In genomic region chr16:17815411-17816402, GRCm38 (mm10) we compare ENCODE assay signal across 8 mouse cellular contexts. TPM values are rescaled to one million over a fixed set of nuclear protein-coding genes. Genes with fewer than 3 reads are reported as not detected.
DNase-seq lines count a peak whose midpoint lies in the region; ATAC-seq and TF ChIP-seq lines count a peak whose summit lies in the region.

No protein-coding gene starts in this region.

- no peak for TF ChIP-seq EP300 in heart, postnatal 0 days (IDR thresholded peaks at IDR 0.05; ENCODE audit: low read depth)

- peak overlapping the region; percentile 32 to 64; a peak in 3 of 4 replicates for H3K4me3 ChIP-seq in ES-E14 (ENCODE audit: insufficient read depth in 1 of 2, low read depth in 1 of 2, low read length in 2 of 2, poor library complexity in 1 of 2, severe bottlenecking in 1 of 2)
- peak overlapping the region; percentile 46 for H3K4me3 ChIP-seq in heart, postnatal 0 days (ENCODE audit: low read depth, low read length)
- peak overlapping the region; percentile 52 for H3K4me3 ChIP-seq in lung, embryonic 15.5 days

- no peaks in the 10 kb centered on the region for H3K9me3 ChIP-seq in ES-E14 (ENCODE audit: control insufficient read depth, insufficient read depth, low read depth, low read length)
- no peaks in the 10 kb centered on the region for H3K9me3 ChIP-seq in heart, postnatal 0 days (replicated peaks; ENCODE audit: control insufficient read depth, low read length)
- H3K9me3 ChIP-seq in lung, embryonic 15.5 days = no peaks in the 10 kb centered on the region

- 0 out of 2 replicates have a peak, but pooled peaks cover 10% of the 10 kb centered on the region for H3K27me3 ChIP-seq in heart, postnatal 0 days (ENCODE audit: control insufficient read depth, insufficient read depth, low read length)
- H3K27me3 ChIP-seq in lung, embryonic 15.5 days = peaks cover 15% of the 10 kb centered on the region

- ATAC-seq in erythroblast, adult 5-6 weeks (replicated peaks; ENCODE audit: low FRiP score, poor library complexity, severe bottlenecking) = peak; percentile 79
- ATAC-seq in heart, postnatal 0 days (ENCODE audit: insufficient read depth, low read depth) = peak; percentile 68
- peak; percentile 81 for ATAC-seq in lung, embryonic 15.5 days (ENCODE audit: borderline replicate concordance, extremely low read depth, low FRiP score, low TSS enrichment)
- ATAC-seq in neutrophil, adult 5-6 weeks (ENCODE audit: extremely low read depth, insufficient number of reproducible peaks, low FRiP score, poor library complexity, severe bottlenecking) = peak; percentile 57; the same call in 1 of the 2 replicates

- TF ChIP-seq POLR2A in brain, embryonic 14.5 days (IDR thresholded peaks at IDR 0.05; ENCODE audit: borderline replicate concordance, extremely low read depth, insufficient read depth, insufficient read length, poor library complexity, severe bottlenecking) = peak; percentile 59; the same call in 1 of the 2 replicates

- peak overlapping the region; percentile 62 for H3K9ac ChIP-seq in ES-E14 (ENCODE audit: insufficient read depth, low read depth, low read length, poor library complexity, severe bottlenecking)
- H3K9ac ChIP-seq in heart, postnatal 0 days (replicated peaks; ENCODE audit: low read depth, low read length) = no peak overlapping the region
- peak overlapping the region; percentile 57 for H3K9ac ChIP-seq in lung, embryonic 15.5 days

- WGBS in heart, postnatal 0 days = 3% methylated on average over 60 of the region's 63 CpGs
- 2% methylated on average over 62 of the region's 63 CpGs for WGBS in lung, embryonic 15.5 days

- in situ Hi-C loops in ES-E14 (cut with MboI; ENCODE audit: low sequenced_read_pairs in 2 of 2, unreplicated experiment in 2 of 2) = loop anchor here in 1 of 2 experiments (25.0 kb wide), 1 partner anchor 797 kb away; the partner anchor contains the start of gene Gp1bb

- H3K27ac ChIP-seq in ES-E14 (ENCODE audit: insufficient read depth, low read depth, low read length, poor library complexity, severe bottlenecking) = no peak overlapping the region
- H3K27ac ChIP-seq in heart, postnatal 0 days (ENCODE audit: low read depth) = no peak overlapping the region
- H3K27ac ChIP-seq in lung, embryonic 15.5 days = no peak overlapping the region

- peaks cover 0 to 2% of the 10 kb centered on the region in 2 experiments; a peak in 1 of 4 replicates for H3K4me1 ChIP-seq in ES-E14 (ENCODE audit: control insufficient read depth in 2 of 2, insufficient read depth in 2 of 2, low read length in 2 of 2, poor library complexity in 1 of 2)
- peaks cover 7% of the 10 kb centered on the region; the same call in 1 of the 2 replicates for H3K4me1 ChIP-seq in heart, postnatal 0 days (ENCODE audit: control insufficient read depth, insufficient read depth)
- H3K4me1 ChIP-seq in lung, embryonic 15.5 days = peaks cover 18% of the 10 kb centered on the region

- no peaks in the 10 kb centered on the region for H3K36me3 ChIP-seq in ES-E14 (ENCODE audit: control insufficient read depth, insufficient read depth, low read length, poor library complexity, severe bottlenecking)
- H3K36me3 ChIP-seq in heart, postnatal 0 days (replicated peaks; ENCODE audit: control insufficient read depth, insufficient read depth, low read length) = no peaks in the 10 kb centered on the region
- no peaks in the 10 kb centered on the region for H3K36me3 ChIP-seq in lung, embryonic 15.5 days

- DNase-seq in ES-E14 (ENCODE audit: low read depth, low spot score) = peak; percentile 73
- DNase-seq in brain, embryonic 14.5 days (ENCODE audit: low read depth) = peak; percentile 91
- DNase-seq in heart, postnatal 0 days (ENCODE audit: low spot score) = no peak
- peak; percentile 70 to 77 for DNase-seq in kidney, postnatal 25 days
- DNase-seq in thymus, postnatal 36 days = peak; percentile 76 to 77

- peak overlapping the region; percentile 73 for H3K4me2 ChIP-seq in heart, postnatal 0 days (ENCODE audit: low read depth, low read length)
- H3K4me2 ChIP-seq in lung, embryonic 15.5 days = peak overlapping the region; percentile 87

- peak; percentile 92 for TF ChIP-seq CTCF in brain, embryonic 14.5 days (IDR thresholded peaks at IDR 0.05; ENCODE audit: borderline replicate concordance, extremely low read depth, insufficient read depth, insufficient read length)
- TF ChIP-seq CTCF in heart, postnatal 0 days (IDR thresholded peaks at IDR 0.05; ENCODE audit: low read depth) = peak; percentile 79

TF ChIP-seq in ES-E14, 5 proteins besides CTCF, POLR2A, EP300 and RAD21:
- peak; percentile 52; the same call in 1 of the 2 replicates for TF ChIP-seq HCFC1 (IDR thresholded peaks at IDR 0.05; ENCODE audit: borderline replicate concordance, insufficient read depth, low read length)
- no peak for TF ChIP-seq ZC3H11A (IDR thresholded peaks at IDR 0.05; ENCODE audit: borderline replicate concordance, low read depth, low read length)

RNA-seq across cellular contexts. Expression of gene B830017H08Rik, which starts 17.2 kb away (rescaled TPM):
- total RNA-seq in ES-E14 (2012; rRNA removed) = 0.16 TPM in 1 of 2 replicates, not detected in the other
- 2.3 and 3.7 TPM in 2 replicates for polyA plus RNA-seq in brain, embryonic 14.5 days (2012; rRNA removed)
- not detected in 2 replicates for total RNA-seq in erythroblast, adult 5-6 weeks (2015; ENCODE audit: low replicate concordance)
- not detected in 2 replicates for total RNA-seq in erythroblast, adult 5-6 weeks (2017; ENCODE audit: low replicate concordance)
- not detected in 2 replicates for total RNA-seq in heart, postnatal 0 days (2014; rRNA removed; ENCODE audit: low replicate concordance)
- not detected in 2 replicates for polyA plus RNA-seq in heart, postnatal 0 days (2015; fragmentation: Nextera tagmentation; extraction: Ambion mirVana)
- polyA plus RNA-seq in lung, embryonic 15.5 days (2015; fragmentation: Nextera tagmentation; extraction: Ambion mirVana) = 0.09 TPM in 1 of 2 replicates, not detected in the other
- not detected in 2 replicates for total RNA-seq in neutrophil, adult 5-6 weeks (2017)

RNA-seq across cellular contexts. Expression of gene Scarf2, which starts 18.6 kb away (rescaled TPM):
- 7.2 and 8.1 TPM in 2 replicates for total RNA-seq in ES-E14 (2012; rRNA removed)
- 11.8 and 15.5 TPM in 2 replicates for polyA plus RNA-seq in brain, embryonic 14.5 days (2012; rRNA removed)
- total RNA-seq in erythroblast, adult 5-6 weeks (2015; ENCODE audit: low replicate concordance) = not detected in 2 replicates
- not detected in 2 replicates for total RNA-seq in erythroblast, adult 5-6 weeks (2017; ENCODE audit: low replicate concordance)
- 19.3 and 25.4 TPM in 2 replicates for total RNA-seq in heart, postnatal 0 days (2014; rRNA removed; ENCODE audit: low replicate concordance)
- 2.6 and 2.8 TPM in 2 replicates for polyA plus RNA-seq in heart, postnatal 0 days (2015; fragmentation: Nextera tagmentation; extraction: Ambion mirVana)
- polyA plus RNA-seq in lung, embryonic 15.5 days (2015; fragmentation: Nextera tagmentation; extraction: Ambion mirVana) = 20.5 and 23.9 TPM in 2 replicates
- total RNA-seq in neutrophil, adult 5-6 weeks (2017) = not detected in 2 replicates

RNA-seq across cellular contexts. Expression of gene Car15, which starts 22.5 kb away (rescaled TPM):
- 2.4 and 3.5 TPM in 2 replicates for total RNA-seq in ES-E14 (2012; rRNA removed)
- 16.1 and 18.1 TPM in 2 replicates for polyA plus RNA-seq in brain, embryonic 14.5 days (2012; rRNA removed)
- total RNA-seq in erythroblast, adult 5-6 weeks (2015; ENCODE audit: low replicate concordance) = 2.5 TPM in 1 of 2 replicates, not detected in the other
- 1.3 TPM in 1 of 2 replicates, not detected in the other for total RNA-seq in erythroblast, adult 5-6 weeks (2017; ENCODE audit: low replicate concordance)
- total RNA-seq in heart, postnatal 0 days (2014; rRNA removed; ENCODE audit: low replicate concordance) = 0.27 and 1.1 TPM in 2 replicates
- polyA plus RNA-seq in heart, postnatal 0 days (2015; fragmentation: Nextera tagmentation; extraction: Ambion mirVana) = 0.25 and 0.44 TPM in 2 replicates
- 1.8 and 3.3 TPM in 2 replicates for polyA plus RNA-seq in lung, embryonic 15.5 days (2015; fragmentation: Nextera tagmentation; extraction: Ambion mirVana)
- total RNA-seq in neutrophil, adult 5-6 weeks (2017) = 8.8 and 12.9 TPM in 2 replicates

RNA-seq across cellular contexts. Expression of gene Klhl22, which starts 56.3 kb away (rescaled TPM):
- 48.5 and 64.7 TPM in 2 replicates for total RNA-seq in ES-E14 (2012; rRNA removed)
- polyA plus RNA-seq in brain, embryonic 14.5 days (2012; rRNA removed) = 109 and 116 TPM in 2 replicates
- total RNA-seq in erythroblast, adult 5-6 weeks (2015; ENCODE audit: low replicate concordance) = 2.1 and 2.5 TPM in 2 replicates
- total RNA-seq in erythroblast, adult 5-6 weeks (2017; ENCODE audit: low replicate concordance) = 4.3 and 9.0 TPM in 2 replicates
- total RNA-seq in heart, postnatal 0 days (2014; rRNA removed; ENCODE audit: low replicate concordance) = 42.0 and 47.4 TPM in 2 replicates
- polyA plus RNA-seq in heart, postnatal 0 days (2015; fragmentation: Nextera tagmentation; extraction: Ambion mirVana) = 21.7 and 23.0 TPM in 2 replicates
- polyA plus RNA-seq in lung, embryonic 15.5 days (2015; fragmentation: Nextera tagmentation; extraction: Ambion mirVana) = 61.2 and 66.0 TPM in 2 replicates
- total RNA-seq in neutrophil, adult 5-6 weeks (2017) = 8.6 and 10.5 TPM in 2 replicates
